10 mouse cellular contexts compared by ENCODE assay signal in genomic region chr1:74770727-74771466, GRCm38 (mm10). TPM values are rescaled to one million over a fixed set of nuclear protein-coding genes. Genes with fewer than 3 reads are reported as not detected.
DNase-seq lines count a peak whose midpoint lies in the region; ATAC-seq lines count a peak whose summit lies in the region.
"Had no signal": no experiment of that assay in that cellular context is flagged by ENCODE, and none has a peak within 500 bp of the region (broad histone marks: within the 10 kb centered on the region; RNA-seq: fewer than 3 reads in every experiment).

No protein-coding gene starts in this region.

- H3K4me1 ChIP-seq in heart, embryonic 13.5 days = peaks cover 44% of the 10 kb centered on the region
- no peaks in the 10 kb centered on the region; the same call in 1 of the 2 replicates for H3K4me1 ChIP-seq in brown adipose tissue, adult 24 weeks (ENCODE audit: control insufficient read depth, insufficient read depth, insufficient read length, low read length)
- peaks cover 29% of the 10 kb centered on the region for H3K4me1 ChIP-seq in hindbrain, embryonic 15.5 days (replicated peaks)
- H3K4me1 ChIP-seq in midbrain, embryonic 15.5 days = peaks cover 33% of the 10 kb centered on the region

- H3K4me3 ChIP-seq in heart, embryonic 13.5 days = peak overlapping the region; percentile 58
- peak overlapping the region; percentile 14; the same call in 1 of the 2 replicates for H3K4me3 ChIP-seq in brown adipose tissue, adult 24 weeks (ENCODE audit: insufficient read depth, low read depth, low read length)
- peak overlapping the region; percentile 45 for H3K4me3 ChIP-seq in hindbrain, embryonic 15.5 days
- H3K4me3 ChIP-seq in midbrain, embryonic 15.5 days = peak overlapping the region; percentile 46

- DNase-seq in heart, postnatal 4 days = no peak
- no peak for DNase-seq in gastrocnemius, postnatal 10 days

- H3K27ac ChIP-seq in heart, embryonic 13.5 days (replicated peaks) = no peak overlapping the region
- no peak overlapping the region for H3K27ac ChIP-seq in brown adipose tissue, adult 24 weeks (replicated peaks; ENCODE audit: low read depth, low read length)
- H3K27ac ChIP-seq in hindbrain, embryonic 15.5 days (replicated peaks) = no peak overlapping the region
- H3K27ac ChIP-seq in midbrain, embryonic 15.5 days = no peak overlapping the region

- no peak for ATAC-seq in heart, embryonic 13.5 days (ENCODE audit: extremely low read depth, insufficient number of reproducible peaks, low FRiP score, low TSS enrichment)
- ATAC-seq in hindbrain, embryonic 15.5 days (ENCODE audit: low FRiP score, low read depth) = no peak
- ATAC-seq in midbrain, embryonic 15.5 days (replicated peaks) = no peak
- ATAC-seq in granulocyte monocyte progenitor cell, adult 5-6 weeks (replicated peaks; ENCODE audit: poor library complexity, severe bottlenecking) = no peak
- ATAC-seq in megakaryocyte, adult 5-6 weeks (ENCODE audit: poor library complexity, severe bottlenecking) = no peak
- ATAC-seq: CD4-positive, CD25-positive, alpha-beta regulatory T cell, adult 4 months had no signal

- H3K36me3 ChIP-seq in heart, embryonic 13.5 days = no peaks in the 10 kb centered on the region
- H3K36me3 ChIP-seq in hindbrain, embryonic 15.5 days = no peaks in the 10 kb centered on the region
- no peaks in the 10 kb centered on the region for H3K36me3 ChIP-seq in midbrain, embryonic 15.5 days (replicated peaks)

- peak overlapping the region; percentile 90 for H3K4me2 ChIP-seq in heart, embryonic 13.5 days
- peak overlapping the region; percentile 94 for H3K4me2 ChIP-seq in hindbrain, embryonic 15.5 days
- peak overlapping the region; percentile 94 for H3K4me2 ChIP-seq in midbrain, embryonic 15.5 days

- no peaks in the 10 kb centered on the region for H3K9me3 ChIP-seq in heart, embryonic 13.5 days
- H3K9me3 ChIP-seq in hindbrain, embryonic 15.5 days = no peaks in the 10 kb centered on the region
- no peaks in the 10 kb centered on the region for H3K9me3 ChIP-seq in midbrain, embryonic 15.5 days

- 1% methylated on average over 35 of the region's 35 CpGs for whole genome bisulfite sequencing in heart, embryonic 13.5 days
- WGBS in hindbrain, embryonic 15.5 days = 1% methylated on average over 34 of the region's 35 CpGs
- under 1% methylated on average over 35 of the region's 35 CpGs for WGBS in midbrain, embryonic 15.5 days

- peaks cover 96% of the 10 kb centered on the region for H3K27me3 ChIP-seq in heart, embryonic 13.5 days (replicated peaks)
- peaks cover 82% of the 10 kb centered on the region for H3K27me3 ChIP-seq in hindbrain, embryonic 15.5 days
- H3K27me3 ChIP-seq in midbrain, embryonic 15.5 days (replicated peaks) = peaks cover 81% of the 10 kb centered on the region

- H3K9ac ChIP-seq in heart, embryonic 13.5 days = peak overlapping the region; percentile 77
- H3K9ac ChIP-seq in hindbrain, embryonic 15.5 days = peak overlapping the region; percentile 17; the same call in 1 of the 2 replicates
- H3K9ac ChIP-seq in midbrain, embryonic 15.5 days = peak overlapping the region; percentile 43; the same call in 1 of the 2 replicates

RNA-seq across cellular contexts. Expression of gene Wnt6, which starts 0.8 kb away (rescaled TPM):
- polyA plus RNA-seq in heart, embryonic 13.5 days (2015; fragmentation: Nextera tagmentation; extraction: Ambion mirVana) = 0.31 and 0.36 TPM in 2 replicates
- under 1 TPM; 0.12 to 0.20 TPM for total RNA-seq in heart, postnatal 4 days (2021)
- not detected in 2 replicates for polyA plus RNA-seq in brown adipose tissue, adult 24 weeks (2012; ENCODE audit: insufficient read depth, insufficient read length, missing spikeins)
- polyA plus RNA-seq in hindbrain, embryonic 15.5 days (2015; fragmentation: Nextera tagmentation; extraction: Ambion mirVana) = 4.7 and 7.0 TPM in 2 replicates
- polyA plus RNA-seq in midbrain, embryonic 15.5 days (2015; fragmentation: Nextera tagmentation; extraction: Ambion mirVana) = 5.6 and 7.2 TPM in 2 replicates
- total RNA-seq in granulocyte monocyte progenitor cell, adult 5-6 weeks (2014; fragmentation: Nextera tagmentation) = not detected in 2 replicates
- 0.21 and 1.2 TPM in 2 replicates for total RNA-seq in granulocyte monocyte progenitor cell, adult 5-6 weeks (2017)
- total RNA-seq in megakaryocyte, adult 5-6 weeks (2015) = 0.11 and 0.14 TPM in 2 replicates
- 0.55 and 1.1 TPM in 2 replicates for total RNA-seq in megakaryocyte, adult 5-6 weeks (2017)
- 1 to 10 TPM in 1 of 2 experiments, under 1 TPM in 1; 0.95 to 1.5 TPM for total RNA-seq in gastrocnemius, postnatal 10 days (2021)
- total RNA-seq: neutrophil, adult 5-6 weeks had no signal
- polyA plus RNA-seq: CD4-positive, CD25-positive, alpha-beta regulatory T cell, adult 4 months had no signal

RNA-seq across cellular contexts. Expression of gene Wnt10a, which starts 20.4 kb away (rescaled TPM):
- polyA plus RNA-seq in heart, embryonic 13.5 days (2015; fragmentation: Nextera tagmentation; extraction: Ambion mirVana) = not detected in 2 replicates
- not detected for total RNA-seq in heart, postnatal 4 days (2021)
- not detected in 2 replicates for polyA plus RNA-seq in brown adipose tissue, adult 24 weeks (2012; ENCODE audit: insufficient read depth, insufficient read length, missing spikeins)
- polyA plus RNA-seq in hindbrain, embryonic 15.5 days (2015; fragmentation: Nextera tagmentation; extraction: Ambion mirVana) = 0.57 and 0.69 TPM in 2 replicates
- polyA plus RNA-seq in midbrain, embryonic 15.5 days (2015; fragmentation: Nextera tagmentation; extraction: Ambion mirVana) = 0.34 and 0.37 TPM in 2 replicates
- total RNA-seq in granulocyte monocyte progenitor cell, adult 5-6 weeks (2014; fragmentation: Nextera tagmentation) = not detected in 2 replicates
- total RNA-seq in granulocyte monocyte progenitor cell, adult 5-6 weeks (2017) = not detected in 2 replicates
- not detected in 2 replicates for total RNA-seq in megakaryocyte, adult 5-6 weeks (2015)
- total RNA-seq in megakaryocyte, adult 5-6 weeks (2017) = not detected in 2 replicates
- total RNA-seq in gastrocnemius, postnatal 10 days (2021) = under 1 TPM in 1 of 2 experiments, not detected in 1; 0.29 TPM
- total RNA-seq: neutrophil, adult 5-6 weeks had no signal

RNA-seq across cellular contexts. Expression of gene Prkag3, which starts 21.9 kb away (rescaled TPM):
- polyA plus RNA-seq in heart, embryonic 13.5 days (2015; fragmentation: Nextera tagmentation; extraction: Ambion mirVana) = 4.2 and 7.2 TPM in 2 replicates
- 1 to 10 TPM; 3.7 to 4.1 TPM for total RNA-seq in heart, postnatal 4 days (2021)
- 0.59 and 1.3 TPM in 2 replicates for polyA plus RNA-seq in brown adipose tissue, adult 24 weeks (2012; ENCODE audit: insufficient read depth, insufficient read length, missing spikeins)
- polyA plus RNA-seq in hindbrain, embryonic 15.5 days (2015; fragmentation: Nextera tagmentation; extraction: Ambion mirVana) = not detected in 2 replicates
- not detected in 2 replicates for polyA plus RNA-seq in midbrain, embryonic 15.5 days (2015; fragmentation: Nextera tagmentation; extraction: Ambion mirVana)
- total RNA-seq in granulocyte monocyte progenitor cell, adult 5-6 weeks (2014; fragmentation: Nextera tagmentation) = not detected in 2 replicates
- total RNA-seq in granulocyte monocyte progenitor cell, adult 5-6 weeks (2017) = not detected in 2 replicates
- total RNA-seq in megakaryocyte, adult 5-6 weeks (2015) = not detected in 2 replicates
- not detected in 2 replicates for total RNA-seq in megakaryocyte, adult 5-6 weeks (2017)
- 10 to 100 TPM; 64.7 to 66.7 TPM for total RNA-seq in gastrocnemius, postnatal 10 days (2021)
- polyA plus RNA-seq: CD4-positive, CD25-positive, alpha-beta regulatory T cell, adult 4 months had no signal

RNA-seq across cellular contexts. Expression of gene Cyp27a1, which starts 57.5 kb away (rescaled TPM):
- 11.1 and 11.3 TPM in 2 replicates for polyA plus RNA-seq in heart, embryonic 13.5 days (2015; fragmentation: Nextera tagmentation; extraction: Ambion mirVana)
- 1 to 10 TPM; 5.4 to 6.3 TPM for total RNA-seq in heart, postnatal 4 days (2021)
- polyA plus RNA-seq in brown adipose tissue, adult 24 weeks (2012; ENCODE audit: insufficient read depth, insufficient read length, missing spikeins) = 40.2 and 90.5 TPM in 2 replicates
- polyA plus RNA-seq in hindbrain, embryonic 15.5 days (2015; fragmentation: Nextera tagmentation; extraction: Ambion mirVana) = 3.3 TPM in 2 replicates
- polyA plus RNA-seq in midbrain, embryonic 15.5 days (2015; fragmentation: Nextera tagmentation; extraction: Ambion mirVana) = 2.4 and 3.3 TPM in 2 replicates
- total RNA-seq in granulocyte monocyte progenitor cell, adult 5-6 weeks (2014; fragmentation: Nextera tagmentation) = 10.1 and 13.1 TPM in 2 replicates
- 5.8 and 6.9 TPM in 2 replicates for total RNA-seq in granulocyte monocyte progenitor cell, adult 5-6 weeks (2017)
- total RNA-seq in megakaryocyte, adult 5-6 weeks (2015) = 73.8 and 76.6 TPM in 2 replicates
- 72.2 and 76.2 TPM in 2 replicates for total RNA-seq in megakaryocyte, adult 5-6 weeks (2017)
- 1 to 10 TPM; 8.6 to 8.9 TPM for total RNA-seq in gastrocnemius, postnatal 10 days (2021)
- polyA plus RNA-seq: CD4-positive, CD25-positive, alpha-beta regulatory T cell, adult 4 months had no signal

Comparison
In these comparisons a context has a peak if more than half of its experiments do, and no peak if none do; other contexts are left out.
1. H3K9ac ChIP-seq: peak in every context shown above with its lines; median percentile 77 in heart, embryonic 13.5 days; 43 in midbrain, embryonic 15.5 days; 17 in hindbrain, embryonic 15.5 days.
2. RNA of gene Prkag3, which starts 21.9 kb away (total RNA-seq): 64.7 to 66.7 TPM in gastrocnemius, postnatal 10 days; 3.7 to 4.1 TPM in heart, postnatal 4 days, not detected in granulocyte monocyte progenitor cell, adult 5-6 weeks and not detected in megakaryocyte, adult 5-6 weeks; every median in the first group is over 10 times any median in the second.
3. Peak in every context shown above with its lines, with median percentiles within 50 percentile points of each other: H3K4me2 ChIP-seq and H3K4me3 ChIP-seq.